Mouse (Mus musculus): ENCODE results near the gene Ubl3. TPM values are rescaled to one million over a fixed set of nuclear protein-coding genes. Genes with fewer than 3 reads are reported as not detected.

The Ubl3 gene
- total RNA-seq, 2 experiments from 2014 or later = 88.4 to 91.0 TPM

DNA sequence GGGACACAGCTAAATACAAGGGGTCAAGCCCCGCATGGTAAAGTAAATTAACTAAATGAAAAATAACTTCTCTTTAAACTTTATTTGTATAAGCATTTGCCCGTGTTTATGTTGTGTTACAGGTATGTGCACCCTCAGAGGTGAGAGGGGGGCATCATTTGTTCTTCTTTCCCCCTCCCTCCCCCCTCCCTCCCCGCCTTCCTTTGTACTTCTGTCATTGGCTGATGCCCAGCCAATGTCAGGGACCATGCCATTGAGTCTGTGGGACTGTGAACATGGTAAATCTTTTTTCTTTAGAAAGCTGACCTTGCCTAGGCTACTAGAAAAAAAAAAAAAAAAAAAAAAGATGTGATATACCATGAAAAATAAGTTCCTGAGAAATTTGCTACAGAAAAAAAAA lies 62.2 kb downstream of the Ubl3 start:
- peak; percentile 16 for DNase-seq
- intact Hi-C loops (cut with DNase I) = no loop called here

- peak; percentile 93 for DNase-seq
- intact Hi-C loops (cut with DNase I) = no loop called here
These were observed 62.8 kb downstream of the Ubl3 start for GRCm38 (mm10) chr5:148489724-148490193.

GRCm38 (mm10) chr5:148488891-148489723 lies 63.5 kb downstream of the Ubl3 start:
- intact Hi-C loops (cut with DNase I) = no loop called here
- DNase-seq = peak; percentile 67

DNA sequence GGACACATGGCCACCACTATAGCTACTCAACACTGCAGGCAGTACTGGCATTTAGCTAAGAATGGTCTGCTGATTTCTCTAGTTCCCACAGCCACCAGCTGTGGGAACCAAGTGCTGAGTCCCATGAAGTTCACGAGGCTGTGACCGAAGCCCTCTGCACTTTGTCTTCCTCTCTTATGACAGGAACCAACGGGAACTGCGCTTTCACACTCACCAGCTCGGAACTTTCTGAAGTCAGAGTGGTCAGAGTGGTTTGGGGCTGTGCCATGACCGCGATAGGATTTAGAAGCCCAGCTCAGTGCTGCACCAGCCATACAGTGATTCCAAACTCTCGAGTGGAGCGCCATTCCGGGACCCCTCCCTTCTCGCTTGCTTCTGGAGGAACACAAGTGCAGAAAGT lies 66.4 kb downstream of the Ubl3 start:
- intact Hi-C loops (cut with DNase I) = no loop called here
- DNase-seq = no peak

- DNase-seq = peak; percentile 13
- intact Hi-C loops (cut with DNase I) = no loop called here
These were observed 70.8 kb downstream of the Ubl3 start for GRCm38 (mm10) chr5:148481745-148482144.

GRCm38 (mm10) chr5:148474346-148474745 lies 78.2 kb downstream of the Ubl3 start:
- DNase-seq = no peak
- intact Hi-C loops (cut with DNase I) = no loop called here

- intact Hi-C loops (cut with DNase I) = no loop called here
- no peak for DNase-seq
These were observed 83.8 kb downstream of the Ubl3 start for GRCm38 (mm10) chr5:148468626-148469441.

DNA sequence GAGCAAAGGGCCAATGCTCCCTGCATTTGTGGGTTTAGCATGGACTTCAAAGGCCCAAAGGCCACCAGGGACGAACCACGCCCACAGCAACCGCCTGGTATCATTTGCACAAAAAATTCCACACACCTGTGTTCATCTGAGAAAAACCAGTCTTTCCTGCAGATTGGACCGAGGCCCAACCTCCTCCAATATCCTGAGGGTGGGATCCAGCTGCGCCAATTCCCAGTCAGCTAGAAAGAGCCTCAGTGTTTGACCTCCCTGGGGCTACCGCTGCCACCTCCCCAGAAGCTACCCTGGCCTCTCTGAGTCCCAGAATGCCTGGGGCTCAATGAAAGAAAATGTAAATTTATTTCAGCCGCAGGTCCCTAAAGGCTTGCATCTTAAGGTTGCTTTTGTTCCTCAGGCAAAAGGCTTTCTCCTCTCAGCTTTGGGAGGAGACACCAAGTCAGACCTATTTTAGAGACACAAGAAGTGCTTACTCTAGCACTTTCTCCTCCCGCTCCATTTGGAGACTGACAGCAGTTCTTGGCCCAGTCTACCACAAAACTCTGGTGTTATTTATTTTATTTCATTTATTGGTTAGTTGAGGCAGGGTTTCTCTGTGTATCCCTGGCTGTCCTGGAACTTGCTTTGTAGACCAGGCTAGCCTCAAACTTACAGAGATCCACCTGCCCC lies 85.5 kb downstream of the Ubl3 start:
- no peak for DNase-seq
- intact Hi-C loops (cut with DNase I) = no loop called here

- intact Hi-C loops (cut with DNase I) = no loop called here
- DNase-seq = no peak
These were observed 86.5 kb downstream of the Ubl3 start for GRCm38 (mm10) chr5:148466116-148466515.

DNA sequence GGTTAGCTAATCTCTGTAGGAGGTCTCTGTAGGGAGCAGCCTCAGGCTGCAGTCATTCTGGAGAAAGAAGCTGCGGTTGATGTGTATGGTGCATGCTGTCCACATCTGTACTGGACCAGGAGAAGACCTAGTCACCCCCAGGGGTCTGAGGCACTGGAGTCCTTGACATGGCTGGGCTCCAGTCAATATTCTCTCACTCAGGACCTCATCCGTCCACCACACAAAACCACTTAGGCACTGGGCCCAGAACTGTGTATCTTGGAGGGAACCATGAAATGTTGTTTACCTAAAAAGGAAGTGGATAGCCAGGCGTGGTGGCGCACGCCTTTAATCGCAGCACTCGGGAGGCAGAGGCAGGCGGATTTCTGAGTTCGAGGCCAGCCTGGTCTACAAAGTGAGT lies 87.5 kb downstream of the Ubl3 start:
- intact Hi-C loops (cut with DNase I) = no loop called here
- DNase-seq = no peak

DNA sequence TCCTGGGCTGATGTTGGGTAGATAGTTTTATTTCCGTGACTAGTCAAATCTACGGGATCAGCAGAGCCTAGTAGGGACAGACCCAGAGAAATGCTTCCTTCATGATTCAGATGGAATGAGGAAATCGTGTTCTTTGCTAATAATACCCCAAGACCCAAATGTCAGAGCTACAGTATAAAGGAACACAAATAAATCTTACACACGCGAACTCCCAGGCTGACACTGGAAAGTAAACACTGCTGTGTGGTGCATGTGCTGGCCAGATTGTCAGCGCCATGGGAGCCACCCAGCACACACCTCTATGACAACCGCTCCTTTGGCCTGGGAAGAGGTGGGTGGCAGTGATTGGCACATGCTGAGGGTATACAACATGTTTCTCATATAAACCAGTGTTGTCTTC lies 88.1 kb downstream of the Ubl3 start:
- DNase-seq = no peak
- intact Hi-C loops (cut with DNase I) = no loop called here

DNA sequence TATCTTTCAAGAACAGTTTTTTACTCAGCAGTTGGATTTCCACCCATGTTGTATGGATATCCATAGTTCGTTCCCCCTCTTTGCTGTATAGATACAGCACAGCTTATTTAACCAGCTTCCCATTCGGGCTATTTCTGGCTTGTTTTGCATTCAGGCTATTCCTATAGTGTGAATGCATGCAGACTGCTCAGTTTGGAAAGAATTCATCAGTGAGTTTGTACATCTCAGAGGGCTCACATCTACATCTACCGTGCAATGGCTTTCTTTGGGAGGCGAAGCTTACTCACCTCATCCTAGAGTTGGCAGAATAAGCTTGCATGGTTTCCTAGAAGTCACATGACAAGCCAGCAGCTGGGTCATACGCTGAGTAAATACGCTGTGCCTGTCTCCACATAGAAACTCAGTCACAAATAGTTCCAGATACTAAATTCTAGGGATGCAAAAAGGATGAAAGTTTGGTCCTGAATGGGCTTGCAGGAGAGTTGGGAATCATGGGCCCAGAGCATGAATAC lies 88.8 kb downstream of the Ubl3 start:
- no peak for DNase-seq
- intact Hi-C loops (cut with DNase I) = no loop called here

Other genes with a start within 250 kb of the Ubl3 start
- gene Slc7a1, start 152.9 kb downstream of the Ubl3 start, total RNA-seq (2021) = 10 to 100 TPM; 78.1 to 82.9 TPM

Data from left cerebral cortex, postnatal 4 days (tissue).